Mouse (Mus musculus): Measurements from ENCODE around the gene Rhox2f. TPM values are rescaled to one million over a fixed set of nuclear protein-coding genes. Genes with fewer than 3 reads are reported as not detected.
"Not testable (repeated sequence)": the region's sequence is repeated elsewhere in the genome, so short reads cannot be mapped to it uniquely, and the experiment has no call there.

The Rhox2f gene
- not detected in 2 replicates for polyA plus RNA-seq (2015; fragmentation: Nextera tagmentation; extraction: Ambion mirVana)

- H3K27me3 ChIP-seq (replicated peaks); H3K9me3 ChIP-seq; ATAC-seq (ENCODE audit: insufficient read depth, low FRiP score, low read depth); H3K4me3 ChIP-seq (replicated peaks); H3K27ac ChIP-seq; H3K4me1 ChIP-seq; H3K36me3 ChIP-seq; H3K9ac ChIP-seq; H3K4me2 ChIP-seq: not testable (repeated sequence)
- WGBS, result 90% methylated on average over 8 of the region's 8 CpGs
Observed at GRCm38 (mm10) chrX:37571105-37571504, at the start of gene Rhox2f. Gene Rhox2f, plus strand, starts transcription at chrX:37571405.

GRCm38 (mm10) chrX:37530152-37530551 is 41.1 kb upstream of the Rhox2f start, which contains the start of gene Rhox2e:
Gene Rhox2e, plus strand, starts transcription at chrX:37530452.
- not testable (repeated sequence) for H3K27ac ChIP-seq; H3K4me2 ChIP-seq; H3K9ac ChIP-seq; H3K4me1 ChIP-seq; H3K27me3 ChIP-seq (replicated peaks); H3K36me3 ChIP-seq; ATAC-seq (ENCODE audit: insufficient read depth, low FRiP score, low read depth); H3K9me3 ChIP-seq; H3K4me3 ChIP-seq (replicated peaks)
- WGBS, result 89% methylated on average over 2 of the region's 8 CpGs

GRCm38 (mm10) chrX:37541719-37542118 is 29.5 kb upstream of the Rhox2f start, which contains the start of gene Rhox3e:
Gene Rhox3e, plus strand, starts transcription at chrX:37542019.
- WGBS, result 88% methylated on average over 1 of the region's 4 CpGs
- not testable (repeated sequence) for H3K9ac ChIP-seq; H3K36me3 ChIP-seq; H3K27me3 ChIP-seq (replicated peaks); H3K27ac ChIP-seq; H3K9me3 ChIP-seq; H3K4me3 ChIP-seq (replicated peaks); H3K4me1 ChIP-seq; H3K4me2 ChIP-seq; ATAC-seq (ENCODE audit: insufficient read depth, low FRiP score, low read depth)

GRCm38 (mm10) chrX:37557112-37557511 is 14.1 kb upstream of the Rhox2f start, which contains the start of gene Rhox4e:
Gene Rhox4e, plus strand, starts transcription at chrX:37557412.
- not testable (repeated sequence) for H3K9me3 ChIP-seq; H3K4me1 ChIP-seq; H3K9ac ChIP-seq; H3K4me3 ChIP-seq (replicated peaks); H3K27ac ChIP-seq; H3K4me2 ChIP-seq; H3K27me3 ChIP-seq (replicated peaks); H3K36me3 ChIP-seq; ATAC-seq (ENCODE audit: insufficient read depth, low FRiP score, low read depth)
- WGBS, result 97% methylated on average over 10 of the region's 18 CpGs

GRCm38 (mm10) chrX:37572638-37573037 is 1.4 kb downstream of the Rhox2f start:
- not testable (repeated sequence) for H3K4me1 ChIP-seq; H3K4me2 ChIP-seq; H3K9ac ChIP-seq; ATAC-seq (ENCODE audit: insufficient read depth, low FRiP score, low read depth); H3K36me3 ChIP-seq; H3K27ac ChIP-seq; H3K4me3 ChIP-seq (replicated peaks); H3K9me3 ChIP-seq; H3K27me3 ChIP-seq (replicated peaks)
- 50% methylated on average over 2 of the region's 2 CpGs for WGBS

GRCm38 (mm10) chrX:37580692-37581091 is 9.5 kb downstream of the Rhox2f start, which contains the start of gene Rhox3f:
Gene Rhox3f, plus strand, starts transcription at chrX:37580992.
- not testable (repeated sequence) for H3K27ac ChIP-seq; H3K27me3 ChIP-seq (replicated peaks); H3K9me3 ChIP-seq; H3K9ac ChIP-seq; ATAC-seq (ENCODE audit: insufficient read depth, low FRiP score, low read depth); H3K4me1 ChIP-seq; H3K36me3 ChIP-seq; H3K4me2 ChIP-seq; H3K4me3 ChIP-seq (replicated peaks)

GRCm38 (mm10) chrX:37607604-37608003 is 36.4 kb downstream of the Rhox2f start, which contains the start of gene Rhox4f:
Gene Rhox4f, minus strand, starts transcription at chrX:37607704.
- H3K4me3 ChIP-seq (replicated peaks), result not testable (repeated sequence)

More at GRCm38 (mm10) chrX:37607604-37608003, 36.4 kb downstream of the Rhox2f start, which contains the start of gene Rhox4f:
- H3K36me3 ChIP-seq; H3K9ac ChIP-seq; H3K27ac ChIP-seq; H3K9me3 ChIP-seq; H3K4me2 ChIP-seq; H3K4me1 ChIP-seq; H3K27me3 ChIP-seq (replicated peaks); ATAC-seq (ENCODE audit: insufficient read depth, low FRiP score, low read depth): not testable (repeated sequence)
- WGBS, result 94% methylated on average over 16 of the region's 19 CpGs

Other genes starting within 250 kb of the Rhox2f start
- gene Rhox3a2, start 191.4 kb upstream of the Rhox2f start, polyA plus RNA-seq (2015; fragmentation: Nextera tagmentation; extraction: Ambion mirVana), result not detected in 2 replicates
- 0.30 TPM in 1 of 2 replicates, not detected in the other for gene Rhox4a2, start 180.6 kb upstream of the Rhox2f start, polyA plus RNA-seq (2015; fragmentation: Nextera tagmentation; extraction: Ambion mirVana)
- gene Rhox2b, start 159.3 kb upstream of the Rhox2f start, polyA plus RNA-seq (2015; fragmentation: Nextera tagmentation; extraction: Ambion mirVana), result not detected in 2 replicates
- not detected in 2 replicates for gene Rhox4b, start 138.9 kb upstream of the Rhox2f start, polyA plus RNA-seq (2015; fragmentation: Nextera tagmentation; extraction: Ambion mirVana)
- gene Rhox2c, start 117.7 kb upstream of the Rhox2f start, polyA plus RNA-seq (2015; fragmentation: Nextera tagmentation; extraction: Ambion mirVana), result not detected in 2 replicates
- not detected in 2 replicates for gene Rhox3c, start 112.8 kb upstream of the Rhox2f start, polyA plus RNA-seq (2015; fragmentation: Nextera tagmentation; extraction: Ambion mirVana)
- not detected in 2 replicates for gene Rhox4c, start 91.1 kb upstream of the Rhox2f start, polyA plus RNA-seq (2015; fragmentation: Nextera tagmentation; extraction: Ambion mirVana)
- gene Rhox2d, start 78.0 kb upstream of the Rhox2f start, polyA plus RNA-seq (2015; fragmentation: Nextera tagmentation; extraction: Ambion mirVana), result not detected in 2 replicates
- not detected in 2 replicates for gene Rhox4d, start 57.0 kb upstream of the Rhox2f start, polyA plus RNA-seq (2015; fragmentation: Nextera tagmentation; extraction: Ambion mirVana)
- gene Rhox2e, start 41.0 kb upstream of the Rhox2f start, polyA plus RNA-seq (2015; fragmentation: Nextera tagmentation; extraction: Ambion mirVana), result not detected in 2 replicates
- not detected in 2 replicates for gene Rhox3e, start 29.4 kb upstream of the Rhox2f start, polyA plus RNA-seq (2015; fragmentation: Nextera tagmentation; extraction: Ambion mirVana)
- not detected in 2 replicates for gene Rhox4e, start 14.0 kb upstream of the Rhox2f start, polyA plus RNA-seq (2015; fragmentation: Nextera tagmentation; extraction: Ambion mirVana)
- not detected in 2 replicates for gene Rhox3f, start 9.6 kb downstream of the Rhox2f start, polyA plus RNA-seq (2015; fragmentation: Nextera tagmentation; extraction: Ambion mirVana)
- not detected in 2 replicates for gene Rhox4f, start 36.3 kb downstream of the Rhox2f start, polyA plus RNA-seq (2015; fragmentation: Nextera tagmentation; extraction: Ambion mirVana)
- gene Rhox3g, start 57.2 kb downstream of the Rhox2f start, polyA plus RNA-seq (2015; fragmentation: Nextera tagmentation; extraction: Ambion mirVana), result not detected in 2 replicates
- gene Rhox2g, start 72.1 kb downstream of the Rhox2f start, polyA plus RNA-seq (2015; fragmentation: Nextera tagmentation; extraction: Ambion mirVana), result not detected in 2 replicates
- gene Rhox4g, start 79.9 kb downstream of the Rhox2f start, polyA plus RNA-seq (2015; fragmentation: Nextera tagmentation; extraction: Ambion mirVana), result not detected in 2 replicates
- gene Rhox3h, start 97.4 kb downstream of the Rhox2f start, polyA plus RNA-seq (2015; fragmentation: Nextera tagmentation; extraction: Ambion mirVana), result not detected in 2 replicates
- gene Rhox2h, start 101.9 kb downstream of the Rhox2f start, polyA plus RNA-seq (2015; fragmentation: Nextera tagmentation; extraction: Ambion mirVana), result not detected in 2 replicates
- gene Rhox5, start 233.4 kb downstream of the Rhox2f start, polyA plus RNA-seq (2015; fragmentation: Nextera tagmentation; extraction: Ambion mirVana), result 1.9 and 2.8 TPM in 2 replicates